Mouse (Mus musculus) megakaryocyte, embryonic 14.5 days (primary cell): ENCODE measurements around the gene Dnm3.

ENCODE experiments used
- FLI1 ChIP-seq: IDR thresholded peaks from 2 replicates; pipeline ENCODE4 v1.6.1; 2012; ENCODE audit warnings: low read length, inconsistent platforms, mixed read lengths
- GATA1 ChIP-seq: IDR thresholded peaks from 3 replicates; pipeline ENCODE4 v1.6.1; 2012; ENCODE audit warnings: mixed read lengths, low read length, inconsistent platforms, borderline replicate concordance

DNA sequence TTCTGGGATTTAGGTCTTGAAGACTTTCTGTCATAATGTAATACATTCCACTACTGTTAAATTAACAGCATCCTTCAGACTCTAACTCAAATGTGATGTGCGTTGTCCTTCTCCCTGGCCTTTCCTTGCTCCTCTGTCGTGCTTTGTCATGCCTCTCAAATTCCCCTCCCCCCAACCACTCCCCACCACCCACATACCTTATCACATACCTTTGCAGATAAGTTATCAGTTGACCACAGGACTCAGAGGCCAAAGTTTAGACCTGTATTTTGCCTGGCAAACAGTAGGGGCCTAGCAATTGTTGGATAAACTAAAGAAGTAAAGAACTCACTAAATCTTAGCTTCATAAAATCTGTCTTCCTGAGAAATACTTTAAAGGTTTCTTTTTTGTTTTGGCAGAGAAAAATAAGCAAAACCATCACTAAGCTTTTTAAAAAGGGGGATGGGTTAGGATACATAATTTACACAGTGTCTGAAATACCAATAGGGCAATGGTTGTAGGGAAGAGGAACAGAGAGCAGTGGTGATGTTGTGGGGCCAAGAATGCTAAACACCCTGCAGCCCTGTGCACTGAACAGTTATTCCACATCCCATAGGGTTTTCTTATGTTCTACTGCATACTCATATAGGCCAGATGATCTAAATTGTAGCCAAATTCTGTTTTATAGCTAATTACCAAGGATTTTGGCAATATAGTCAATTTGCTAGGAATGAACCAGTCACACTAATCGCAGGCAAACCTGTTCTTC, 28.5 kb downstream of the Dnm3 start:
- no peak for TF ChIP-seq GATA1
- no peak for TF ChIP-seq FLI1
